Mouse (Mus musculus): ENCODE data around the gene Sh3pxd2a.

GRCm38 (mm10) chr19:47225791-47226190 is 238.4 kb downstream of the Sh3pxd2a start:
- no peak for TF ChIP-seq MAZ (IDR thresholded peaks at IDR 0.05; ENCODE audit: low read depth, low read length)
- no peak for TF ChIP-seq POLR2A (IDR thresholded peaks at IDR 0.05; ENCODE audit: low read depth, low read length)
- no peak for TF ChIP-seq CTCF (conservative IDR thresholded peaks at IDR 0.05 in 1 of 2, IDR thresholded peaks at IDR 0.05 in 1 of 2; ENCODE audit: low read depth in 2 of 2, low read length in 2 of 2)
- TF ChIP-seq SIN3A (IDR thresholded peaks at IDR 0.05; ENCODE audit: low read length) = no peak
- no peak for TF ChIP-seq GABPA (IDR thresholded peaks at IDR 0.05; ENCODE audit: insufficient replicate concordance, low read depth, low read length)
- TF ChIP-seq MYC (IDR thresholded peaks at IDR 0.05; ENCODE audit: low read depth, low read length) = no peak
- no peak for TF ChIP-seq NELFE (IDR thresholded peaks at IDR 0.05; ENCODE audit: low read depth, low read length)
- TF ChIP-seq BHLHE40 (IDR thresholded peaks at IDR 0.05; ENCODE audit: low read depth, low read length) = no peak
- TF ChIP-seq USF1 (IDR thresholded peaks at IDR 0.05; ENCODE audit: low read depth, low read length) = no peak
- no peak for TF ChIP-seq POLR2AphosphoS2 (IDR thresholded peaks at IDR 0.05; ENCODE audit: low read depth, low read length)
- TF ChIP-seq E2F4 (IDR thresholded peaks at IDR 0.05; ENCODE audit: insufficient replicate concordance, low read depth, low read length) = no peak
- no peak for TF ChIP-seq EP300 (IDR thresholded peaks at IDR 0.05; ENCODE audit: low read length)
- no peak for TF ChIP-seq CHD1 (IDR thresholded peaks at IDR 0.05; ENCODE audit: low read depth, low read length)

Measured in CH12.LX (cell line).